Mouse (Mus musculus) neutrophil, adult 65 days (primary cell): ENCODE measurements around the gene Mvd. TPM values are rescaled to one million over a fixed set of nuclear protein-coding genes. Genes with fewer than 3 reads are reported as not detected.

ENCODE experiments used
- total RNA-seq: library from RNA; stranded (reverse); gene quantifications from 2 replicates; pipeline ENCODE4 v1.2.4, GENCODE M21; 2023

Mvd gene
- 8.7 and 10.0 TPM in 2 replicates for total RNA-seq

GRCm38 (mm10) chr8:122443262-122444006 is at the start of gene Mvd:
Gene Mvd (minus strand): TSS chr8:122443422.

GRCm38 (mm10) chr8:122475580-122476320 is 32.5 kb upstream of the Mvd start, which contains the start of the genes Rnf166 and Ctu2:
Gene Rnf166 (minus strand): TSS chr8:122476064.
Gene Ctu2 (plus strand): TSS chr8:122476143.

GRCm38 (mm10) chr8:122460524-122461472 is 17.6 kb upstream of the Mvd start, which contains the start of gene Snai3:
Gene Snai3 (minus strand): TSS chr8:122460733.

GRCm38 (mm10) chr8:122432443-122433268 is 10.6 kb downstream of the Mvd start, which contains the start of gene Cyba:
Gene Cyba (minus strand): TSS chr8:122432930.

GRCm38 (mm10) chr8:122421376-122422070 is 21.7 kb downstream of the Mvd start, which contains the start of gene Il17c:
Gene Il17c (plus strand): TSS chr8:122422020.

Other genes with a start within 250 kb of the Mvd start
- 4.6 and 11.2 TPM in 2 replicates for gene Zfpm1, start 161.3 kb downstream of the Mvd start, total RNA-seq
- not detected in 2 replicates for gene Trhr2, start 82.7 kb downstream of the Mvd start, total RNA-seq
- 47.4 and 75.2 TPM in 2 replicates for gene Zc3h18, start 66.8 kb downstream of the Mvd start, total RNA-seq
- gene Il17c, start 21.4 kb downstream of the Mvd start, total RNA-seq, result 0.98 TPM in 1 of 2 replicates, not detected in the other
- gene Cyba, start 10.5 kb downstream of the Mvd start, total RNA-seq, result 796 and 813 TPM in 2 replicates
- gene Snai3, start 17.3 kb upstream of the Mvd start, total RNA-seq, result not detected in 2 replicates
- 47.1 and 54.5 TPM in 2 replicates for gene Rnf166, start 32.6 kb upstream of the Mvd start, total RNA-seq
- 13.2 and 15.3 TPM in 2 replicates for gene Ctu2, start 32.7 kb upstream of the Mvd start, total RNA-seq
- gene Piezo1, start 107.9 kb upstream of the Mvd start, total RNA-seq, result 24.0 and 38.7 TPM in 2 replicates
- gene Cdt1, start 124.6 kb upstream of the Mvd start, total RNA-seq, result 56.1 and 75.3 TPM in 2 replicates
- gene Aprt, start 133.5 kb upstream of the Mvd start, total RNA-seq, result 160 and 176 TPM in 2 replicates
- gene Galns, start 168.0 kb upstream of the Mvd start, total RNA-seq, result 74.4 and 111 TPM in 2 replicates
- 38.8 and 41.0 TPM in 2 replicates for gene Trappc2l, start 168.2 kb upstream of the Mvd start, total RNA-seq
- gene Pabpn1l, start 179.3 kb upstream of the Mvd start, total RNA-seq, result not detected in 2 replicates